Mouse (Mus musculus) midbrain, embryonic 15.5 days (tissue): ENCODE measurements around the gene Dusp5. TPM values are rescaled to one million over a fixed set of nuclear protein-coding genes. Genes with fewer than 3 reads are reported as not detected.

ENCODE experiments used
- ATAC-seq: fragments of 200-750 bp; cut with Nextera tagmentation; replicated peaks from 2 replicates; pipeline ENCODE4 v1.8.0; 2017; ENCODE audit warnings: moderate TSS enrichment
- H3K27ac ChIP-seq: fragments of 300-500 bp; sonication (generic); 2 replicates; pipeline ENCODE4 v1.5.1; 2015; ENCODE audit warnings: mild to moderate bottlenecking, inconsistent platforms
- H3K27me3 ChIP-seq: fragments of 300-500 bp; sonication (generic); replicated peaks from 2 replicates; pipeline ENCODE4 v1.6.1; 2015; ENCODE audit warnings: inconsistent platforms
- H3K36me3 ChIP-seq: fragments of 300-500 bp; sonication (generic); replicated peaks from 2 replicates; pipeline ENCODE4 v1.6.1; 2015; ENCODE audit warnings: inconsistent platforms
- H3K4me1 ChIP-seq: fragments of 300-500 bp; sonication (generic); 2 replicates; pipeline ENCODE4 v1.6.1; 2015; ENCODE audit warnings: inconsistent platforms
- H3K4me2 ChIP-seq: fragments of 300-500 bp; sonication (generic); 2 replicates; pipeline ENCODE4 v1.6.1; 2015; ENCODE audit warnings: inconsistent platforms, mild to moderate bottlenecking, moderate library complexity
- H3K4me3 ChIP-seq: fragments of 300-500 bp; sonication (generic); 2 replicates; pipeline ENCODE4 v1.5.1; 2015; ENCODE audit warnings: mild to moderate bottlenecking, inconsistent platforms
- H3K9ac ChIP-seq: fragments of 300-500 bp; sonication (generic); 2 replicates; pipeline ENCODE4 v1.6.1; 2015; ENCODE audit warnings: mild to moderate bottlenecking, inconsistent platforms
- H3K9me3 ChIP-seq: fragments of 300-500 bp; sonication (generic); 2 replicates; pipeline ENCODE4 v1.6.1; 2016; ENCODE audit warnings: inconsistent platforms
- WGBS: fragments of 180-500 bp; shearing (Covaris S2); methylation state at CpG from one replicate; pipeline ENCODE4 v1.1.7; 2015; ENCODE audit warnings: mixed read lengths; 5-methylcytosine and 5-hydroxymethylcytosine counted together
- polyA plus RNA-seq: library from polyadenylated mRNA; unstranded; fragments of >200 nt; fragmentation: Nextera tagmentation; extraction: Ambion mirVana; gene quantifications from 2 replicates; pipeline ENCODE4 v1.2.1, GENCODE M21; 2015

Gene Dusp5
- polyA plus RNA-seq, 1 experiment from 2014 or later, result 2.7 TPM

- no peak overlapping the region for H3K27ac ChIP-seq
- no peak overlapping the region for H3K4me2 ChIP-seq
- no peak overlapping the region for H3K4me3 ChIP-seq
- H3K4me1 ChIP-seq, result no peaks in the 10 kb centered on the region
- H3K9me3 ChIP-seq, result no peaks in the 10 kb centered on the region
- H3K9ac ChIP-seq, result no peak overlapping the region
- H3K27me3 ChIP-seq, result 0 out of 2 replicates have a peak, but pooled peaks cover 6% of the 10 kb centered on the region
- H3K36me3 ChIP-seq, result no peaks in the 10 kb centered on the region
- ATAC-seq, result no peak
- WGBS, result 50% methylated on average over 11 of the region's 11 CpGs
Measured at GRCm38 (mm10) chr19:53521137-53521795, 7.6 kb upstream of the Dusp5 start.

- no peaks in the 10 kb centered on the region for H3K36me3 ChIP-seq
- no peak overlapping the region for H3K4me2 ChIP-seq
- ATAC-seq, result no peak
- no peak overlapping the region for H3K4me3 ChIP-seq
- peaks cover 31% of the 10 kb centered on the region for H3K27me3 ChIP-seq
- 16% methylated on average over 10 of the region's 10 CpGs for WGBS
- H3K9ac ChIP-seq, result no peak overlapping the region
- H3K4me1 ChIP-seq, result peaks cover 21% of the 10 kb centered on the region
- no peak overlapping the region for H3K27ac ChIP-seq
- H3K9me3 ChIP-seq, result no peaks in the 10 kb centered on the region
Measured at GRCm38 (mm10) chr19:53527480-53527879, 1.4 kb upstream of the Dusp5 start.

GRCm38 (mm10) chr19:53528131-53528621, 733 bp upstream of the Dusp5 start:
- Histone ChIP-seq H3K27me3 (peaks cover 32% of the 10 kb centered on the region), H3K9ac (no peak overlapping the region; the same call in 1 of the 2 replicates), H3K4me3 (peak overlapping the region; percentile 54), H3K9me3 (no peaks in the 10 kb centered on the region), H3K4me1 (peaks cover 21% of the 10 kb centered on the region), H3K4me2 (peak overlapping the region; percentile 77), H3K36me3 (no peaks in the 10 kb centered on the region), H3K27ac (no peak overlapping the region)
- ATAC-seq, result peak; percentile 34; the same call in 1 of the 2 replicates
- under 1% methylated on average over 13 of the region's 13 CpGs for WGBS

- no peak overlapping the region for H3K27ac ChIP-seq
- WGBS, result 0% methylated on average over 36 of the region's 36 CpGs
- ATAC-seq, result no peak
Measured at GRCm38 (mm10) chr19:53529455-53529704, 471 bp downstream of the Dusp5 start.

GRCm38 (mm10) chr19:53529705-53530562, 1.0 kb downstream of the Dusp5 start:
- ATAC-seq, result peak; percentile 46; the same call in 1 of the 2 replicates
- peak overlapping the region; percentile 77 for H3K4me2 ChIP-seq
- WGBS, result 3% methylated on average over 31 of the region's 31 CpGs

More at GRCm38 (mm10) chr19:53529455-53529704, 471 bp downstream of the Dusp5 start:
- H3K4me3 ChIP-seq, result peak overlapping the region; percentile 54
- H3K9me3 ChIP-seq, result no peaks in the 10 kb centered on the region
- peaks cover 21% of the 10 kb centered on the region for H3K4me1 ChIP-seq
- H3K36me3 ChIP-seq, result no peaks in the 10 kb centered on the region
- peaks cover 32% of the 10 kb centered on the region for H3K27me3 ChIP-seq
- peak overlapping the region; percentile 77 for H3K4me2 ChIP-seq
- H3K9ac ChIP-seq, result peak overlapping the region; percentile 50

GRCm38 (mm10) chr19:53531416-53531815, 2.5 kb downstream of the Dusp5 start:
- ATAC-seq, result no peak
- H3K9ac ChIP-seq, result no peak overlapping the region
- WGBS, result 47% methylated on average over 10 of the region's 10 CpGs
- peaks cover 21% of the 10 kb centered on the region for H3K4me1 ChIP-seq
- H3K27ac ChIP-seq, result no peak overlapping the region
- no peaks in the 10 kb centered on the region for H3K36me3 ChIP-seq
- peaks cover 32% of the 10 kb centered on the region for H3K27me3 ChIP-seq
- H3K9me3 ChIP-seq, result no peaks in the 10 kb centered on the region
- H3K4me2 ChIP-seq, result no peak overlapping the region
- H3K4me3 ChIP-seq, result no peak overlapping the region

More at GRCm38 (mm10) chr19:53529705-53530562, 1.0 kb downstream of the Dusp5 start:
- Histone ChIP-seq H3K27me3 (peaks cover 32% of the 10 kb centered on the region), H3K9me3 (no peaks in the 10 kb centered on the region), H3K36me3 (no peaks in the 10 kb centered on the region), H3K9ac (peak overlapping the region; percentile 50), H3K27ac (no peak overlapping the region), H3K4me3 (peak overlapping the region; percentile 54), H3K4me1 (peaks cover 21% of the 10 kb centered on the region)

- Histone ChIP-seq H3K9me3 (no peaks in the 10 kb centered on the region), H3K4me3 (no peak overlapping the region), H3K4me2 (no peak overlapping the region), H3K4me1 (peaks cover 21% of the 10 kb centered on the region), H3K27ac (no peak overlapping the region), H3K9ac (no peak overlapping the region), H3K36me3 (no peaks in the 10 kb centered on the region), H3K27me3 (peaks cover 32% of the 10 kb centered on the region)
- ATAC-seq, result no peak
- 39% methylated on average over 6 of the region's 6 CpGs for WGBS
Measured at GRCm38 (mm10) chr19:53532021-53532420, 3.1 kb downstream of the Dusp5 start.

GRCm38 (mm10) chr19:53532676-53533075, 3.8 kb downstream of the Dusp5 start:
- WGBS, result 82% methylated on average over 6 of the region's 6 CpGs
- peaks cover 32% of the 10 kb centered on the region for H3K27me3 ChIP-seq
- no peak overlapping the region for H3K4me3 ChIP-seq
- H3K27ac ChIP-seq, result no peak overlapping the region
- H3K36me3 ChIP-seq, result no peaks in the 10 kb centered on the region
- H3K9ac ChIP-seq, result no peak overlapping the region
- ATAC-seq, result no peak
- no peaks in the 10 kb centered on the region for H3K9me3 ChIP-seq
- peaks cover 21% of the 10 kb centered on the region for H3K4me1 ChIP-seq
- H3K4me2 ChIP-seq, result no peak overlapping the region

- H3K4me3 ChIP-seq, result no peak overlapping the region
- H3K4me2 ChIP-seq, result no peak overlapping the region
- peaks cover 32% of the 10 kb centered on the region for H3K27me3 ChIP-seq
- peaks cover 17% of the 10 kb centered on the region for H3K4me1 ChIP-seq
- no peaks in the 10 kb centered on the region for H3K9me3 ChIP-seq
- H3K27ac ChIP-seq, result no peak overlapping the region
- no peak for ATAC-seq
- H3K36me3 ChIP-seq, result no peaks in the 10 kb centered on the region
- WGBS, result 86% methylated on average over 7 of the region's 7 CpGs
- H3K9ac ChIP-seq, result no peak overlapping the region
Measured at GRCm38 (mm10) chr19:53533236-53533635, 4.3 kb downstream of the Dusp5 start.

GRCm38 (mm10) chr19:53533810-53534601, 5.1 kb downstream of the Dusp5 start:
- Histone ChIP-seq H3K9me3 (no peaks in the 10 kb centered on the region), H3K27me3 (peaks cover 32% of the 10 kb centered on the region), H3K27ac (no peak overlapping the region), H3K4me1 (peaks cover 12% of the 10 kb centered on the region), H3K4me2 (no peak overlapping the region), H3K4me3 (no peak overlapping the region), H3K9ac (no peak overlapping the region), H3K36me3 (no peaks in the 10 kb centered on the region)
- 93% methylated on average over 15 of the region's 15 CpGs for WGBS
- no peak for ATAC-seq

- Histone ChIP-seq H3K4me2 (no peak overlapping the region), H3K4me1 (peaks cover 4% of the 10 kb centered on the region; the same call in 1 of the 2 replicates), H3K27ac (no peak overlapping the region), H3K9me3 (no peaks in the 10 kb centered on the region), H3K4me3 (no peak overlapping the region), H3K27me3 (peaks cover 26% of the 10 kb centered on the region), H3K36me3 (no peaks in the 10 kb centered on the region), H3K9ac (no peak overlapping the region)
- ATAC-seq, result no peak
- WGBS, result 43% methylated on average over 7 of the region's 7 CpGs
Measured at GRCm38 (mm10) chr19:53534757-53535410, 6.0 kb downstream of the Dusp5 start.
